Mouse (Mus musculus) CD4-positive helper T cell, adult 2 months (primary cell): ENCODE results near the gene Eif2b5.

Experiments used
- DNase-seq: peaks from one replicate; pipeline ENCODE4 v3.0.0-alpha.2; 2012; ENCODE audit warnings: low read depth, missing footprints, low spot score

The Eif2b5 gene

DNA sequence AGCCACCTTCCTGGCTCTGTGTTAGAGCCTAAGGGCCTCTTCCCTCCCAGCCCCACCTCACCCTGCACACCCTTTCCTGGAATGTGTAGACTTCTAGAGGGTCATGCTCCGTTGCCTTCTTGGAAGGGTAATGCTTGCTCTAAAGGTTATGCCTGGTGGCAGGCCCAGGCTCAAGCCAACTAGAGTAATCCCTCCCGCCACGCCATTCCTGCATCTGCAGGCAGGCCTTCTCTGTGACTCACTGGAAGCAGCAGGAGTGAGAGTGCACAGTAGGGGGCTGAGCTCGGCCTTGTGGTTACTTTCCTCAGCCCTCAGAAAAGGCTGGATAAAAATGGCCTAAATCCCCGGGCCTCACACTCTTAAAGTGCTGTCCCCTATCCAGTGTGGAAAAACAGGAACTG, 38.5 kb downstream of the Eif2b5 start:
- no peak for DNase-seq

DNA sequence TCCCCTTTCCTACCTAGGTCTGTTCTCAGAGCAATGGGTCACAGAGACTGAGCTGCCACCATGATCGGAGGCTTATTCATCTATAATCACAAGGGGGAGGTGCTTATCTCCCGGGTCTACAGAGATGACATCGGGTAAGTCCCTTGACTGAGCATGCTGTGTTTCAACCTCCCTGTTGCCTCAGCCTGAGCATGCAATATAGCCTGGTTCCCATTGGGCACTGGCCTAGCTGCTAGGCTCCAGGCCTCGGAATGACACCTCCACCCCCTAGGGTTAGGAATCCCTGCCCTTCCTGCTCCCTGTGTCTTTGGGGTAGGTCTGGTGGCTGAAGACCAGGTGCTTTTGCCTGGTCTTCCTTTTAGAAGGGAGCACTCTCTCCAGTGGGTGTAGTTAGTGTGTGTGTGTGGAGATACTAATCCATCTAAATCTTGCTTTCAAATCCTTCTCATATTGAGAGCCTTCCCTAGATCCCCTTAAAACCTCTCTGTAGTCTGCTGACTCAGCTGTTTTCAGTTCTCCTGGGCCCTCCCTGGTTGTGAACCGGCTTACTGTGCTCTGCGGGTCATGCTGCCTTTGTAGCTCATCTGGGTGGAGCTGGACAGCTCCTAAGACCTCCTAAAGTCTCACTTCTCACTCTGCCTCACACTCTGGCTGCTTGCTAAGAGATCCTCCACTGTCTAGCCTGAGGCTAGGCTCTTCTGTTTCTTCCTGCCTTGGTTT, 39.1 kb downstream of the Eif2b5 start:
- no peak for DNase-seq

DNA sequence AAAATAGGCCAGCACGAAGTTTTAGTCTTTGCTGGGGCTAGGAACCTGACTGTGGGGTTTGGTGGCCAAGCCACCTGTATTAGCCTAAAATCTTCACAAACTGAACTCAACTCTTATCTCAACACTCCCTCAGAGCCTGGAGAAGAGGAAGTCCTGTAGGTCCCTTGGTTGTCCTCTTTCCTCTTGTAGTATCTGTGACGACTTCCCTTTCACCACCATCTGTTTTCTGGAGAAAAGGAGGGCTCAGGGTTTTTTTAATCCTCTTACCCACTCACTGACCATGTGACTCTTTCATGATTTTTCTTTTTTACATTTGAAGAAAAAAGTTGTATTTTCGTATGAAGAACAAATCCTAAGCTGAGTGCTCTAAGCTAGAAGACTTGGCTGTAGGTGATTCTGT, 41.0 kb downstream of the Eif2b5 start:
- no peak for DNase-seq

DNA sequence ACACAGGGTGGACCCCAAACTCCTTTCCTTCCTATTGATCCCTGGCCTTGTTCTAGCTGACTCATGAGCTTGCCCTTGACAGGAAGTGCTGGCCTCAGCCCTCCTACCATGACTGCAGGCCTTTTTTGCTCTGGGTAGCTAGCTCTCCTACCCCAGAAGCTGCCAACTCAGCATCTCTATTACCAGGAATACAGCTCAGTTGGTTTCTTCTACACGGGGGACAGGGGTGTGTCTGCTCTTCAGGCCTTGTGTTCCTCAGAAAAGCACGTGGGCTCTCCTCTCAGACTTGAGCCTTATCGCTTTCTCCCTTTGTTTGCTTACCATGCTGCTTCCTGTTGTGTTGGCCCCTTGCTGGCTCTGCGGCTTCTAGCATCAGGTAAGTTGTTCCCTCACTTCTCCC, 41.8 kb downstream of the Eif2b5 start:
- no peak for DNase-seq

DNA sequence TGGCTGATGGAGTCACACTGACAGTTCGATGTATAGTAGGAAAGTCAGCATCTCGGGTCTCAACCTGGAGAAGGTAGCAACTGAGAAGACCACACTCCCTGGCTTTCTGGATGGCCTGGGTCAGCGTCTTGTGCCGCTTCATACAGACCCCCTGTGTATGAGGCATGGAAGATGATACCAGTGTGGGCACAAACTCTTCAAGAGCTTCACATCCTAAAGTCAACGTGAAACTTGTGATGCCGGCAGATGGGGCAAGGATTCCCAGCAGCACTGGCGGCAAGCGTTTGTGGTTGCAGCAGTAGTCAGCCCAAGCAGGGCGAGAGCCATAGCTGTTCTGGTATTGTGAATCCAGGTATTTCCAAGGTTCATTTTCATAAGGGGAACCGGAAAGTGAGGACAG, 47.1 kb downstream of the Eif2b5 start:
- no peak for DNase-seq

DNA sequence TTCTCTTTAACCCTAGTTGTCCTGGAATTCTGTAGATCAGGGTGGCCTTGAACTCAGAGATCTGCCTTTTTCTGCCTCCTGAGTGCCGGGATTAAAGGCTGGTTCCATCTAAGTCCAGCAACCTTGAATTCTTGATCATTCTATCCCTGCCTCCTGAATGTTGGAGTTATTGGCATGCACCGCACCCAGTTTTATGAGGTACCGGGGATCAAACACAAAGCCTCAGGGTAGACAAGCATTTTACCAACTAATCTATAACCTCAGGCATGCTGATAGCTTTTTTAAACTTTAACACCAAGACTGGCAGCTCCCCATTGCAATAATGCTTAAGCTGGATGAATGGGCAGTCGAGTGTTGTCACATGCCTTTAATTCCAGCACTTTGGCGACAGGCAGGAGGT, 48.8 kb downstream of the Eif2b5 start:
- no peak for DNase-seq

DNA sequence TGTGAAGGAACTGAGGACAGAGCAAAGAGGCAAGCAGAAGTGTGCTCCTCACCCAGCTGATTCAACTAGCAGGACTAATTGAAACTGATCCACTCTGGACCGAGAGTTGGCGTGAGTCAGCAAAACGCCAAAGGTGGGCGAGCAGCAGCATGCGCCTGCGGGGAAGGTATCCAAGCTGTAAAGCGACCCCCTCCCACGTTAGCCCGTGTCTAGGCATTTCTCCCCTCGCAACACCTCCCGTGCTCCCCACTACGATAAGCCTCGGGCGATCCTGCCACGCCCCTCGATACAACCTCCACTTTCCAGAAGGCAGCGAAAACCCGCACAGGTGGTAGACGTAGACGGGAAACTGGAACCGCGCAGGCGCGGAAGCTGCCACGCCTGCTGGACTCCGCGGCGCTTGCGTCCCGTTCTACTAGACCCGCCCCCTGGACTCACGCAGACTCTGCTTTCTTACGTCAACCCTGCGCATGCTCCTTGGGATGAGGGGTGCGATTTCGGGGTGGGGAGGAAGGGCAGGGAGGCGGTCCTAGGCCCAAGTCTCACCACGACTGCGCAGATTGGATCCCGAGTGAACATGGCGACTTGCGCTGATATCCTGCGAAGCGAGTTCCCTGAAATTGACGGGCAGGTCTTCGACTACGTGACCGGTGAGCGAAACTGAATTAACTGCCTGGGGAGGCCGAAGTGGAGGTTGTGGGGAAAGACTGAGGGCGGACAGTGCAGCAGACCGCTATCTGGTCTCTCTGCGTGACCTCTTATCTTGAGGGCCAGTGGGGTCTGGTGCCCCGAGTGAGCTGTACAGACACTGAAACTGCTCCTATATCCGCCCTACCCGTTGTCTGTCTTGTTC, 49.7 kb downstream of the Eif2b5 start, which contains the start of gene Abcf3:
Gene Abcf3, plus strand, starts transcription at position 482 of the 853 bp plus-strand sequence.
- peak; percentile 99 for DNase-seq

DNA sequence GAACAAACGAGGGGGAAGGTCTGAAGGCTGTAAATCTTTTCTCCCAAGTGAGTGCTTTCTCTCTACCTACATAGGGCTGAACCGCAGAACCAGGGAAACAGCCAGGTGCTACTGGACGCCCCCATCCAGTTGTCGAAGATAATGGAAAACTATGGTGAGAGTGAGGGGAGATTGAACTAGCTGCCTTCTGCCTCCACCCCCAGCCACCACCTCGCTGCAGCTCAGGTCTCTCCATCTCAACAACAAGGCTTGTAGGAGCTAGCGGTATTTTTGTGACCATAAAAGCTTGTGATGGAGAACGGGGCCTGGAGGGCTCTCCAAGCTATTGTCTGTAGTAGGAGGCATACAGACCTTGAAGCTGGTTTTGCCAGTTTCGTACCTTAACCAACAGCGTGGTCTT, 50.5 kb downstream of the Eif2b5 start:
- DNase-seq: no peak

DNA sequence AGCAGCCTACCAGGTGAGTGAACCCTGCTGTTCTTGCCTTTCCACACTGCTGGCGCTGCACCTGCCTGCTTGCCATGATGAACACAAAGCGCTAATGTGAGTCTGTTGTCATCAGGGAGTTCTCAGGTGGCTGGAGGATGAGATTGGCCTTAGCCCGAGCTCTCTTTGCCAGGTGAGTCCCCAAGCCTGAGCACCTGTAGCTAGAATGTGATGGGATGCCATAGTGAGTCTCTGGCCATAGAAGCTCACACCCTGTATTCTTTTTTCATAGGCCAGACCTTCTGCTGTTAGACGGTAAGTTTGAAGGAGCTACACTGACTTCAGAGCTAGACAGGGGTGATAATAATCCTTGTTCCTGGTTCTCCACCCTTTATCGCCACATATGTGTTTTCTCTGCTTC, 53.1 kb downstream of the Eif2b5 start:
- DNase-seq: no peak

DNA sequence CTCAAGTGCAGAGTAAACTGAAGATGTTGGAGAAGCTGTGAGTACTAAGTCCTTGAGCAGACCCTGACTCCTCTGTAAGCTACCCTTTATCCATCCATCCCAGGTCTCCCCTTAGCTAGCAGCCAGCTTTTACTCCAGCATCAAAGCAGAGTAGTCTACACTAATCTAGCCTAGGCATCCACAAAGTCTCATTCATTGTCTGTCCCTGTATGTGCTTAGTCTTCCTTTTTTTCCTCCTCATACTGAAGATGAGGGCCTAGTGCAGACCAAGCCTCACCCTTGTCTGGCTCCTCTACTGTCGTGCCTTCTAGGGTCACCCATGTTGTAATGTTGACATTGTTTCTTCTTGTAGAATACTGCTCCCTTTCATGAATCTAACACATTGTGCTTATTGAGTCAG, 54.0 kb downstream of the Eif2b5 start:
- no peak for DNase-seq

DNA sequence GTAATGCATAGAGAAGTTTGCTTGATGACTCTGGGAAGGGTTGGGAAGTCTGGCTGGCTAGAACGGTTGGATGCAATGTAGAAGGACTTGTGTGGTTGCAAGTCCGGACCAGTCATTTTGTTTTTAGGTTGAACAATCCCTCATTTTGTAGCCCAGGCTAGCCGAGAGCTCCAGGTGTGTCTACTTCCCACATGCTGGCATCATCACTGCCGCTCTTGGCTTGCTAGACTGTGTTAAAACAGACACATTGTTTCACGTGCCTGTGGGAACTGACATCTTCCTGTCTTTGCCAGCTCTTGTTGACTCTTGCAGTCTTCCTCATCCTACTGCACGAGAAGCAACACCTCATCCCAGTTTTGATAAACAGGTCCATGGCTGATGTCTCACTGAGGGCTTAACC, 56.4 kb downstream of the Eif2b5 start:
- no peak for DNase-seq

DNA sequence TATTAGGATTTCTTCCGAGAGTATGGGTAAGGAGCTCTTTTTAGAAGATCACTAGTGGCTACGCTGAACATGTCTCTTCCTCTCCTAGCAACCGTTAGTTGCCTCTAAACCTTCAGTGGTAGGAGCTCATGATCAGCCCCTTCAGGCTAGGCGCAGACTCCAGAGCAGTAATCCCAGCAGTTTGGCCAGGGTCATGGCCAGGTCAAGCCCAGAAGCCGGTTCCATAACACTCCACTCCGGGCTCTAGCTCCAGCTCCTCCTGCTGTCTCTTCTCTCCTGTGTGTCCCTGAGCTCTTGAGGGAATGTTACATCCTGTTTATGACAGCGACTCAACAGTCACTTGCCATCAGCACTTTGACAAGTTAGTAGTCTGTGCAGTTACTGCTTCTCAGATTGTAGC, 58.8 kb downstream of the Eif2b5 start:
- no peak for DNase-seq
